Mouse (Mus musculus): ENCODE measurements at regions not wholly inside any gene's neighbourhood (a gene's known extent, or its start where the extent isn't known, plus 50 kb on each side); places are given as distances from the start of the nearest gene placed in this dataset.

DNA sequence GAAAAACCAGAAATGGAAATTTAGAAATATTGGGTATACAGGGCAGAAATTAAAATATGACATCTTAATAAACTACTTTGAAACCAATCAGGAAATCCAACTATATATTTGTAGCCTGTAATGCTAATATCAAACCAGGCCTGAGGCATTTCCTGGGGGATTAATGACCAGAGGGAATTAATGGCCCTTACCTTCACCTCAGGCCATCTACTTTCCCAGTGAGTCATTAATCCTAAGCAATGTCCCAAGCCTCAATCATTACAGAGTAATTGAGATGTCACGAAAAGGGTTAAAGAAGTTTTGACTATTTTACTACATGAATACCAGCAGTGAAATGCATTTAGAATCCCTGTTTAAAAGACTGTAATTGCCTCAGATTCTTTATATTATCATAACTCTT, 329.7 kb downstream of the Gpd2 start:
- Histone ChIP-seq H3K27me3 (ENCODE audit: control insufficient read depth, insufficient read depth, low read depth, low read length) (no peaks in the 10 kb centered on the region), H3K4me1 (ENCODE audit: control insufficient read depth, insufficient read depth, low read length) (no peaks in the 10 kb centered on the region), H3K9ac (ENCODE audit: low read depth, low read length) (no peak overlapping the region), H3K27ac (ENCODE audit: low read length) (no peak overlapping the region), H3K9me3 (replicated peaks; ENCODE audit: control insufficient read depth, low read length, poor library complexity, severe bottlenecking) (no peaks in the 10 kb centered on the region), H3K4me3 (ENCODE audit: low read depth, low read length) (no peak overlapping the region), H3K36me3 (ENCODE audit: control insufficient read depth, insufficient read depth, low read length) (no peaks in the 10 kb centered on the region), H3K4me2 (ENCODE audit: low read length) (no peak overlapping the region)
- no peak for ATAC-seq
- WGBS, result 88% methylated on average over 1 of the region's 1 CpGs

GRCm38 (mm10) chr2:57587065-57587464, 349.6 kb downstream of the Gpd2 start:
- no peak for ATAC-seq
- Histone ChIP-seq H3K4me2 (ENCODE audit: low read length) (no peak overlapping the region), H3K36me3 (ENCODE audit: control insufficient read depth, insufficient read depth, low read length) (no peaks in the 10 kb centered on the region), H3K9ac (ENCODE audit: low read depth, low read length) (no peak overlapping the region), H3K4me3 (ENCODE audit: low read depth, low read length) (no peak overlapping the region), H3K27ac (ENCODE audit: low read length) (no peak overlapping the region), H3K9me3 (replicated peaks; ENCODE audit: control insufficient read depth, low read length, poor library complexity, severe bottlenecking) (no peaks in the 10 kb centered on the region), H3K4me1 (ENCODE audit: control insufficient read depth, insufficient read depth, low read length) (no peaks in the 10 kb centered on the region), H3K27me3 (ENCODE audit: control insufficient read depth, insufficient read depth, low read depth, low read length) (no peaks in the 10 kb centered on the region)
- WGBS, result 88% methylated on average over 3 of the region's 3 CpGs

DNA sequence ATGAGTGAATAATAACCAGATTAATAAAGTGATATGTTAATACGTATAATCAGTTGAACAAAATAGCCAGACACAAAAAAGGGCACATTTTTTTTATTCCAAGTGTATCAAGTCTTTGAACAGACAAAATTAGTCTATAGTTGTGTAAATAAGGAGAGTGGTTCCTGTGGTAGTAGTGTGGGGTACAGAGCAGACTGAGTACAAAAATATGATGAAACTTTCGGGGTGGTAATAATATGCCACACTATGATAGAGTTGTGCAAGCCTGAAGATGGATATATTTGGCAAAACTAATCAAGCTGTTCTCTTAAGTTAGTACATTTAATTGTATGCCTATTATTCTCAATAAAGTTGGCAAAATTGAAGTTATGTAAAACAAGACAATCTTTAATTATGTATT, 356.1 kb downstream of the Gpd2 start:
- no peak overlapping the region for H3K27ac ChIP-seq (ENCODE audit: low read length)
- no peaks in the 10 kb centered on the region for H3K9me3 ChIP-seq (replicated peaks; ENCODE audit: control insufficient read depth, low read length, poor library complexity, severe bottlenecking)
- no peak for ATAC-seq
- no peak overlapping the region for H3K4me2 ChIP-seq (ENCODE audit: low read length)
- no peaks in the 10 kb centered on the region for H3K36me3 ChIP-seq (ENCODE audit: control insufficient read depth, insufficient read depth, low read length)
- H3K4me3 ChIP-seq (ENCODE audit: low read depth, low read length), result no peak overlapping the region
- WGBS, result 95% methylated on average over 2 of the region's 2 CpGs
- H3K27me3 ChIP-seq (ENCODE audit: control insufficient read depth, insufficient read depth, low read depth, low read length), result no peaks in the 10 kb centered on the region
- H3K4me1 ChIP-seq (ENCODE audit: control insufficient read depth, insufficient read depth, low read length), result peaks cover 5% of the 10 kb centered on the region
- no peak overlapping the region for H3K9ac ChIP-seq (ENCODE audit: low read depth, low read length)

DNA sequence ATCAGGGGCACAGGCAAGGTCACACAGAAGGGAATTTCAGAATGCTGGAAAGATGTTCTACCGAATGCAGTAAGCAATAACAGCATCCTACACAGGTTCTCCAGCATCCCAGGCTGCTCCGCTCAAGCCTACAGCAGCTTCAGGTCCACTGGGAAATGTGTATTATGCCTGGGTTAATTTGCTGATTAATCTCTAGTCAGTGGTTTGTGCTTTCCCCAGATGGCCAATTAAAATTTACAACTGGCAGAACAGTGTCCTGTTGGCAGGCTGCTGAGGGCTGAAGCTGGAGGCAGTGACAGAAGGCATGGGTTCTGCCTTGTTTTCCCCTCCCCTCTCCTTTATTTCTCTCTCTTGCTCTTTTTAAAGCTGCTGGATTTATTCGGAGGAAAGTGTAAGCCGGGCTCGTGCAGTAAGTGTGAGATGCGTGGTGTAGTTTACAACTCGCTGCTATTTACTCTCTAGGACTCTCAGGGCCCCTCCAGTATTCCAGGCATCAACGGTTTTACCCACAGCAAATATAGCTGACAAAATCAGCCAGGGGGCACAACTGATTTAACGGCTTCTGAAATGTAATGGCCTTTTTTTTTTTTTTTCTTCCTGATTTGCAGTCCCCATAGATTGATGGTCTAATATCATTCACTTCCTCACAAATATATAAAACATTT, 360.4 kb downstream of the Gpd2 start:
- Histone ChIP-seq H3K4me1 (ENCODE audit: control insufficient read depth, insufficient read depth, low read length) (peaks cover 5% of the 10 kb centered on the region), H3K9ac (ENCODE audit: low read depth, low read length) (0 out of 2 replicates have a peak overlapping the region, but pooled peaks have one; percentile 38), H3K36me3 (ENCODE audit: control insufficient read depth, insufficient read depth, low read length) (no peaks in the 10 kb centered on the region), H3K4me2 (ENCODE audit: low read length) (peak overlapping the region; percentile 46), H3K27me3 (ENCODE audit: control insufficient read depth, insufficient read depth, low read depth, low read length) (no peaks in the 10 kb centered on the region), H3K27ac (ENCODE audit: low read length) (peak overlapping the region; percentile 52; the same call in 1 of the 2 replicates), H3K4me3 (ENCODE audit: low read depth, low read length) (0 out of 2 replicates have a peak overlapping the region, but pooled peaks have one; percentile 4), H3K9me3 (replicated peaks; ENCODE audit: control insufficient read depth, low read length, poor library complexity, severe bottlenecking) (no peaks in the 10 kb centered on the region)
- peak; percentile 94 for ATAC-seq
- WGBS, result 17% methylated on average over 9 of the region's 9 CpGs

- H3K4me2 ChIP-seq (ENCODE audit: low read length), result no peak overlapping the region
- H3K9ac ChIP-seq (ENCODE audit: low read depth, low read length), result no peak overlapping the region
- H3K4me1 ChIP-seq (ENCODE audit: control insufficient read depth, insufficient read depth, low read length), result peaks cover 4% of the 10 kb centered on the region
- no peak overlapping the region for H3K27ac ChIP-seq (ENCODE audit: low read length)
- no peaks in the 10 kb centered on the region for H3K9me3 ChIP-seq (replicated peaks; ENCODE audit: control insufficient read depth, low read length, poor library complexity, severe bottlenecking)
- no peak overlapping the region for H3K4me3 ChIP-seq (ENCODE audit: low read depth, low read length)
- no peaks in the 10 kb centered on the region for H3K36me3 ChIP-seq (ENCODE audit: control insufficient read depth, insufficient read depth, low read length)
- no peaks in the 10 kb centered on the region for H3K27me3 ChIP-seq (ENCODE audit: control insufficient read depth, insufficient read depth, low read depth, low read length)
- no peak for ATAC-seq
Observed at GRCm38 (mm10) chr2:57611599-57611998, 374.2 kb downstream of the Gpd2 start.

- Histone ChIP-seq H3K27me3 (ENCODE audit: control insufficient read depth, insufficient read depth, low read depth, low read length) (no peaks in the 10 kb centered on the region), H3K27ac (ENCODE audit: low read length) (no peak overlapping the region), H3K9ac (ENCODE audit: low read depth, low read length) (no peak overlapping the region), H3K9me3 (replicated peaks; ENCODE audit: control insufficient read depth, low read length, poor library complexity, severe bottlenecking) (no peaks in the 10 kb centered on the region), H3K36me3 (ENCODE audit: control insufficient read depth, insufficient read depth, low read length) (no peaks in the 10 kb centered on the region), H3K4me1 (ENCODE audit: control insufficient read depth, insufficient read depth, low read length) (peaks cover 6% of the 10 kb centered on the region), H3K4me3 (ENCODE audit: low read depth, low read length) (peak overlapping the region; percentile 15; the same call in 1 of the 2 replicates), H3K4me2 (ENCODE audit: low read length) (peak overlapping the region; percentile 47)
- ATAC-seq, result no peak
- 25% methylated on average over 10 of the region's 10 CpGs for WGBS
Observed at GRCm38 (mm10) chr2:57613243-57613642, 375.8 kb downstream of the Gpd2 start.

DNA sequence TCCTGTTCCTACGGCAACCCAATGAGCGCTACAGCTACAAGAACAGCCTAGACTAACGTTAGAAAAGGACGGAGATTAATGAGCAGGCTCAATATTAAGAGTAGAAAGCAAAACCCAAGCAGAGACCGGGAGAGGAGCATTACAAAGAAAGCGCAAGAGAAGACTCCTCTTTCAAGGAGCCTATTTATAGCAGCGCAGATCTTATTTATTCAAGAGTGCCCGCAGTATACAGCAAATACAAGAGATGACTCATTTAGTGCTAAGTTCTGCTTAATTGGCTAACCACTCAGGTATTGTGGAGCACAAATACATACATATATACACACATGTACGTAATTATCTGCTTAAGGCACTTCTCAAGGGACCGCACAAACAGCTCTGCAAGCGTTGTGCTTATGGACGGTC, 377.2 kb downstream of the Gpd2 start:
- WGBS, result 17% methylated on average over 12 of the region's 12 CpGs

GRCm38 (mm10) chr2:57616525-57617225, 379.2 kb downstream of the Gpd2 start:
- peak; percentile 33; the same call in 1 of the 2 replicates for ATAC-seq
- peak overlapping the region; percentile 35 for H3K4me3 ChIP-seq (ENCODE audit: low read depth, low read length)
- no peaks in the 10 kb centered on the region for H3K27me3 ChIP-seq (ENCODE audit: control insufficient read depth, insufficient read depth, low read depth, low read length)
- peak overlapping the region; percentile 53; the same call in 1 of the 2 replicates for H3K9ac ChIP-seq (ENCODE audit: low read depth, low read length)
- H3K9me3 ChIP-seq (replicated peaks; ENCODE audit: control insufficient read depth, low read length, poor library complexity, severe bottlenecking), result no peaks in the 10 kb centered on the region
- H3K27ac ChIP-seq (ENCODE audit: low read length), result no peak overlapping the region
- H3K36me3 ChIP-seq (ENCODE audit: control insufficient read depth, insufficient read depth, low read length), result no peaks in the 10 kb centered on the region
- H3K4me1 ChIP-seq (ENCODE audit: control insufficient read depth, insufficient read depth, low read length), result peaks cover 6% of the 10 kb centered on the region
- WGBS, result 2% methylated on average over 19 of the region's 19 CpGs
- peak overlapping the region; percentile 62 for H3K4me2 ChIP-seq (ENCODE audit: low read length)

More for the DNA sequence above, 377.2 kb downstream of the Gpd2 start:
- H3K9me3 ChIP-seq (replicated peaks; ENCODE audit: control insufficient read depth, low read length, poor library complexity, severe bottlenecking), result no peaks in the 10 kb centered on the region
- H3K9ac ChIP-seq (ENCODE audit: low read depth, low read length), result 0 out of 2 replicates have a peak overlapping the region, but pooled peaks have one; percentile 41
- peak overlapping the region; percentile 5; the same call in 1 of the 2 replicates for H3K27ac ChIP-seq (ENCODE audit: low read length)
- H3K4me1 ChIP-seq (ENCODE audit: control insufficient read depth, insufficient read depth, low read length), result peaks cover 6% of the 10 kb centered on the region
- no peaks in the 10 kb centered on the region for H3K27me3 ChIP-seq (ENCODE audit: control insufficient read depth, insufficient read depth, low read depth, low read length)
- H3K4me3 ChIP-seq (ENCODE audit: low read depth, low read length), result peak overlapping the region; percentile 10
- peak; percentile 74 for ATAC-seq
- no peaks in the 10 kb centered on the region for H3K36me3 ChIP-seq (ENCODE audit: control insufficient read depth, insufficient read depth, low read length)
- peak overlapping the region; percentile 59 for H3K4me2 ChIP-seq (ENCODE audit: low read length)

GRCm38 (mm10) chr2:57617258-57617657, 379.8 kb downstream of the Gpd2 start:
- no peak for ATAC-seq
- Histone ChIP-seq H3K4me1 (ENCODE audit: control insufficient read depth, insufficient read depth, low read length) (peaks cover 6% of the 10 kb centered on the region), H3K9ac (ENCODE audit: low read depth, low read length) (peak overlapping the region; percentile 53; the same call in 1 of the 2 replicates), H3K9me3 (replicated peaks; ENCODE audit: control insufficient read depth, low read length, poor library complexity, severe bottlenecking) (no peaks in the 10 kb centered on the region), H3K36me3 (ENCODE audit: control insufficient read depth, insufficient read depth, low read length) (no peaks in the 10 kb centered on the region), H3K27ac (ENCODE audit: low read length) (no peak overlapping the region), H3K27me3 (ENCODE audit: control insufficient read depth, insufficient read depth, low read depth, low read length) (no peaks in the 10 kb centered on the region), H3K4me2 (ENCODE audit: low read length) (peak overlapping the region; percentile 62; the same call in 1 of the 2 replicates), H3K4me3 (ENCODE audit: low read depth, low read length) (peak overlapping the region; percentile 35; the same call in 1 of the 2 replicates)
- 66% methylated on average over 2 of the region's 2 CpGs for WGBS

Data from midbrain, embryonic 16.5 days (tissue).